14 mouse cellular contexts compared by ENCODE assay signal in the genomic region with DNA sequence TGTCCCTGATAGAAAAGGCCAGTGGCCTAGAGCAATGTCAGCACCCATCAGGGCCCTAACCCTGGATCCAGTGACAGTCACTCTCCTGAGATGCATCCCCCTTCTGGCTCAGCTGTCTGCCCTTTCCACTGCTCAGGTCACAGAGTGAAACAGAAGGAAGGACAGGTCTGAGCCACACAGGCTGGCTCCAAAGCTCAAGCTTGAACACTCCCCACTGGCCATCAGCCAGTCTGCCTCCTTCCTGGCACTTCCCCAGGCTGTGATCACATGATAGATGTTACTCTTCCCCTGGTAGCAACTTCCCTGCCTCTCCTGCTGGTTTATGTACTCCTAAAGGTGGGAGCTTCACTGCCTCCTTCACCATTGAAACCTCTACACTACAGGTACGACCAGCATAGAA.
DNase-seq lines count a peak whose midpoint lies in the region; ATAC-seq and TF ChIP-seq lines count a peak whose summit lies in the region.
"Had no signal": no experiment of that assay in that cellular context is flagged by ENCODE, and none has a peak within 500 bp of the region (broad histone marks: within the 10 kb centered on the region; RNA-seq: fewer than 3 reads in every experiment).

No protein-coding gene starts in this region.

- H3K27ac ChIP-seq in liver, adult 2 months (replicated peaks; ENCODE audit: insufficient read depth, low read depth, low read length): no peak overlapping the region
- H3K27ac ChIP-seq in liver, embryonic 11.5 days (ENCODE audit: low read depth, low read length): no peak overlapping the region
- H3K27ac ChIP-seq: forebrain, embryonic 10.5 days; hindbrain, embryonic 13.5 days; liver, embryonic 13.5 days had no signal

- no peaks in the 10 kb centered on the region for H3K79me2 ChIP-seq in liver, adult 2 months (ENCODE audit: control insufficient read depth, insufficient read depth, low read length)

- no peak for ATAC-seq in liver, embryonic 11.5 days (replicated peaks; ENCODE audit: low FRiP score)
- no peak for ATAC-seq in activated CD4-positive, CD25-positive, alpha-beta regulatory T cell, adult 4 months

- no peaks in the 10 kb centered on the region for H3K9me3 ChIP-seq in liver, embryonic 11.5 days (ENCODE audit: control insufficient read depth, low read length)
- H3K9me3 ChIP-seq: forebrain, embryonic 10.5 days; hindbrain, embryonic 13.5 days; liver, embryonic 13.5 days had no signal

- H3K27me3 ChIP-seq in liver, adult 2 months (ENCODE audit: control insufficient read depth, insufficient read depth, low read length): no peaks in the 10 kb centered on the region
- peaks cover 7% of the 10 kb centered on the region; the same call in 1 of the 2 replicates for H3K27me3 ChIP-seq in liver, embryonic 11.5 days (replicated peaks; ENCODE audit: control insufficient read depth, insufficient read depth, low read length)

- H3K4me3 ChIP-seq in liver, adult 2 months (ENCODE audit: insufficient read depth, low read depth, low read length): no peak overlapping the region
- H3K4me3 ChIP-seq in liver, embryonic 11.5 days (ENCODE audit: low read depth, low read length): no peak overlapping the region
- H3K4me3 ChIP-seq: forebrain, embryonic 10.5 days; hindbrain, embryonic 13.5 days; liver, embryonic 13.5 days had no signal

- TF ChIP-seq POLR2A in liver, adult 2 months (IDR thresholded peaks at IDR 0.05; ENCODE audit: extremely low read depth, insufficient read depth, low read length): no peak

- no peaks in the 10 kb centered on the region for H3K36me3 ChIP-seq in liver, adult 2 months (ENCODE audit: control insufficient read depth, insufficient read depth, low read length)
- no peaks in the 10 kb centered on the region for H3K36me3 ChIP-seq in liver, embryonic 11.5 days (ENCODE audit: control insufficient read depth, insufficient read depth, low read length)
- H3K36me3 ChIP-seq: forebrain, embryonic 10.5 days; hindbrain, embryonic 13.5 days; liver, embryonic 13.5 days had no signal

- DNase-seq in cerebellum, postnatal 14 days: peak; percentile 57 to 76
- DNase-seq in cerebellum, adult 11-12 months: no peak
- peak; percentile 6 for DNase-seq in liver, adult 2 months (ENCODE audit: extremely low read depth, low read depth, low spot score)
- DNase-seq in liver, embryonic 11.5 days (ENCODE audit: low spot score): no peak
- peak; percentile 67 for DNase-seq in adipocyte (ENCODE audit: low spot score)
- DNase-seq in kidney, postnatal 14 days: peak; percentile 86
- no peak for DNase-seq in spleen, adult 18-20 months
- DNase-seq: B cell, adult 2 months; layer of hippocampus, postnatal 36 days; liver, embryonic 13.5 days; thymus, postnatal 36 days had no signal

- H3K9ac ChIP-seq in liver, adult 2 months (ENCODE audit: low read depth, low read length): no peak overlapping the region
- no peak overlapping the region for H3K9ac ChIP-seq in liver, embryonic 11.5 days (ENCODE audit: low read depth, low read length)
- H3K9ac ChIP-seq: hindbrain, embryonic 13.5 days; liver, embryonic 13.5 days had no signal

- 53% methylated on average over 1 of the region's 1 CpGs for WGBS in liver, adult 2 months
- 45% methylated on average over 1 of the region's 1 CpGs for WGBS in liver, embryonic 11.5 days

- TF ChIP-seq CTCF in liver, adult 2 months (IDR thresholded peaks at IDR 0.05; ENCODE audit: low read depth, low read length): no peak

- H3K4me2 ChIP-seq in liver, embryonic 11.5 days: no peak overlapping the region
- H3K4me2 ChIP-seq: hindbrain, embryonic 13.5 days; liver, embryonic 13.5 days had no signal

- H3K4me1 ChIP-seq in liver, adult 2 months (ENCODE audit: control insufficient read depth, insufficient read depth, low read length): no peaks in the 10 kb centered on the region
- H3K4me1 ChIP-seq in liver, embryonic 11.5 days (replicated peaks; ENCODE audit: control insufficient read depth, insufficient read depth, low read length): no peaks in the 10 kb centered on the region
- H3K4me1 ChIP-seq: liver, embryonic 13.5 days had no signal

Comparison
In these comparisons a context has a peak if more than half of its experiments do, and no peak if none do; other contexts are left out.
1. DNase-seq: peak in cerebellum, postnatal 14 days (2 of 2), liver, adult 2 months (single experiment), adipocyte (single experiment) and kidney, postnatal 14 days (single experiment); none in cerebellum, adult 11-12 months (single experiment), liver, embryonic 11.5 days (single experiment) and spleen, adult 18-20 months (0 of 2).